Mouse (Mus musculus): ENCODE results near the gene Daam2.

DNA sequence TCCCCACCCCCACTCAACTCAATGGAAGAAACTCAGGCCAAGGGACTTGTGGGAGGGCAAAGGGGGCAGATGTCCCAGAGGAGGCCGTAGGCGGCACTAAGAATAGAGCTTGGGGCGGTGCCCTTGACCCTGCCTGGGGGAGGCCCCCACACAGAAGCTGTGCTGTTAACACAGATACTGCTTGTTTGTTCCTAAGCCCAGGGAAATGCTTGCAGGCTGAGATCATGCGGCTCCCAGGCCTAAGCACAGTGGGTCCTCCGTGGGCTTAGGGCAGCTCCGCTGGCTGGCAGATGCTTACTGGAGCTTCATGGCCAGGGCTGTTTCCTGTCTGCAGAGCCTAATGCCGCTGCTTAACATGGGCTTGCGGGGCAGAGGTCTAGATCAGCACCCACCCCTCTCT, 91.5 kb downstream of the Daam2 start:
- TF ChIP-seq CTCF (conservative IDR thresholded peaks at IDR 0.05; ENCODE audit: low read length) (no peak), POU5F1 (IDR thresholded peaks at IDR 0.05; ENCODE audit: borderline replicate concordance, low read length) (no peak), NANOG (IDR thresholded peaks at IDR 0.05; ENCODE audit: borderline replicate concordance, low read length) (no peak)

Data from E14TG2a.4 (cell line).